Mouse (Mus musculus): ENCODE data around the gene Prkci.

- no peak for TF ChIP-seq POLR2A (IDR thresholded peaks at IDR 0.05; ENCODE audit: insufficient read length, low read depth)
- no peak for TF ChIP-seq MAX (IDR thresholded peaks at IDR 0.05; ENCODE audit: low read depth)
- no peak for TF ChIP-seq POLR2AphosphoS2 (IDR thresholded peaks at IDR 0.05; ENCODE audit: insufficient read length, low read depth)
- no peak for TF ChIP-seq MYOG (IDR thresholded peaks at IDR 0.05; ENCODE audit: control insufficient read depth in 1 of 3, insufficient read depth in 1 of 3, insufficient read length in 2 of 3, low read depth in 2 of 3)
- no peak for TF ChIP-seq USF1 (IDR thresholded peaks at IDR 0.05; ENCODE audit: low read depth)
- TF ChIP-seq TCF12 (IDR thresholded peaks at IDR 0.05; ENCODE audit: insufficient read depth, poor library complexity, severe bottlenecking), result no peak
Measured at GRCm38 (mm10) chr3:31061786-31062120, 66.2 kb downstream of the Prkci start.
